Mouse (Mus musculus) heart, adult 2 months (tissue): Measurements from ENCODE around the gene Nup205.

ENCODE experiments used
- CTCF ChIP-seq: fragments of 200-600 bp; IDR thresholded peaks from 2 replicates; pipeline ENCODE4 v1.8.1; 2022; ENCODE audit warnings: antibody characterized with exemption, mild to moderate bottlenecking, moderate library complexity
- EP300 ChIP-seq: fragments of 200-500 bp; IDR thresholded peaks from 2 replicates; pipeline ENCODE4 v1.6.1; 2011; ENCODE audit warnings: low read depth, low read length, control low read depth; ENCODE audit not compliant: insufficient read depth

DNA sequence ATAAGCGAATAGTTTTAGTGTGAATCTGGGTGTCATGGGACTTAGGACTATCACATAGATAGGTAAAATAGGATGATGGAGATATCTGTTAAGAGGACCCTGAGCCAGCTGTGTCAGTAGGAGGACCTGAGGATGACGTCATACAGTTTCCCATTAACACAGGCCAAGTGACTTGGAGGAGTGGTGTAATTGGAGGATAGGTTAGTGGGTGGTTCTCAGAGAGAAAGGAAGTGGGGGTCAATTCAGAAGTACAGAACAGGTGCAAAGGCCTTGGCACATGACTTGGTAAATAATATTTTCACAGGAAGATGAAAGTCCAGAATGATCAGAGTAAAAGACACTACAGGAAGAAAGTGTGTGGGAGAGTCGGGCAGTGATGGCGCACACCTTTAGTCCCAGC, 4.0 kb upstream of the Nup205 start:
- TF ChIP-seq EP300 (no peak), CTCF (no peak)
